Mouse (Mus musculus): ENCODE results near the gene Ttc4.

Ttc4 gene

GRCm38 (mm10) chr4:106614881-106615280, 63.9 kb downstream of the Ttc4 start:
- no peak for DNase-seq (ENCODE audit: low spot score in 2 of 2)

GRCm38 (mm10) chr4:106614180-106614797, 64.5 kb downstream of the Ttc4 start:
- peak; percentile 58 to 77 for DNase-seq (ENCODE audit: low spot score in 2 of 2)

GRCm38 (mm10) chr4:106613560-106613959, 65.2 kb downstream of the Ttc4 start:
- DNase-seq (ENCODE audit: low spot score in 2 of 2) = no peak

GRCm38 (mm10) chr4:106613105-106613504, 65.6 kb downstream of the Ttc4 start:
- DNase-seq (ENCODE audit: low spot score in 2 of 2) = no peak
